Mouse (Mus musculus) C2C12 (cell line): ENCODE data around the gene Aasdhppt. TPM values are rescaled to one million over a fixed set of nuclear protein-coding genes. Genes with fewer than 3 reads are reported as not detected.

ENCODE experiments used
- H3K27me3 ChIP-seq: one replicate; pipeline ENCODE4 v1.6.1; 2011; ENCODE audit not compliant: control insufficient read depth, insufficient read depth, insufficient read length
- H3K36me3 ChIP-seq: one replicate; pipeline ENCODE4 v1.6.1; 2011; ENCODE audit not compliant: control insufficient read depth, insufficient read depth
- H3K4me3 ChIP-seq: one replicate; pipeline ENCODE4 v1.5.1; 2011; ENCODE audit warnings: mild to moderate bottlenecking, control low read depth; ENCODE audit not compliant: poor library complexity, insufficient read depth, severe bottlenecking
- H3K79me2 ChIP-seq: one replicate; pipeline ENCODE4 v1.6.1; 2011; ENCODE audit not compliant: control insufficient read depth, insufficient read depth
- H3K79me3 ChIP-seq: one replicate; pipeline ENCODE4 v1.6.1; 2011; ENCODE audit warnings: low read depth, control low read depth
- H3ac ChIP-seq: one replicate; pipeline ENCODE3; 2011; ENCODE audit warnings: low read depth; ENCODE audit not compliant: control insufficient read depth, insufficient read length
- CEBPB ChIP-seq: IDR thresholded peaks from one replicate; pipeline ENCODE4 v1.6.1; 2011; ENCODE audit warnings: low read depth, mild to moderate bottlenecking, control low read depth, moderate library complexity
- CTCF ChIP-seq: IDR thresholded peaks from one replicate; pipeline ENCODE4 v1.5.1; 2011; ENCODE audit not compliant: control insufficient read depth, insufficient read depth, insufficient read length
- FOSL1 ChIP-seq: IDR thresholded peaks from one replicate; pipeline ENCODE4 v1.8.0; 2011; ENCODE audit warnings: mild to moderate bottlenecking, low read length; ENCODE audit not compliant: poor library complexity, insufficient read depth, severe bottlenecking
- MAX ChIP-seq: IDR thresholded peaks from one replicate; pipeline ENCODE4 v1.6.1; 2011; ENCODE audit warnings: mild to moderate bottlenecking, control low read depth
- MYOD1 ChIP-seq: IDR thresholded peaks from one replicate; pipeline ENCODE4 v1.6.1; 2011; ENCODE audit warnings: low read depth; ENCODE audit not compliant: control insufficient read depth, insufficient read length
- MYOG ChIP-seq: IDR thresholded peaks from one replicate; pipeline ENCODE4 v1.6.1; 2011; ENCODE audit not compliant: control insufficient read depth, insufficient read length; ENCODE audit errors: extremely low read depth
- USF1 ChIP-seq: IDR thresholded peaks from one replicate; pipeline ENCODE4 v1.6.1; 2011; ENCODE audit warnings: low read depth, mild to moderate bottlenecking, control low read depth, moderate library complexity
- microRNA-seq: library from miRNA; unstranded; fragments of <30 nt; microRNA quantifications from one replicate; pipeline ENCODE4, GENCODE M21; 2019; ENCODE audit warnings: borderline microRNAs expressed
- polyA plus RNA-seq: library from polyadenylated mRNA; unstranded; fragments of >200 nt; fragmentation: generic; extraction: Trizol; gene quantifications from one replicate; pipeline ENCODE4 v1.2.1, GENCODE M21; 2012; ENCODE audit warnings: missing spikeins

Aasdhppt gene
- polyA plus RNA-seq, 1 experiment = 7.9 TPM

GRCm38 (mm10) chr9:4266881-4267280, 42.4 kb downstream of the Aasdhppt start:
- Histone ChIP-seq H3K36me3 (no peaks in the 10 kb centered on the region), H3ac (no peak overlapping the region), H3K79me3 (no peaks in the 10 kb centered on the region), H3K27me3 (no peaks in the 10 kb centered on the region), H3K4me3 (no peak overlapping the region), H3K79me2 (no peaks in the 10 kb centered on the region)
- no peak for TF ChIP-seq FOSL1
- TF ChIP-seq MYOG = no peak
- TF ChIP-seq MAX = no peak
- no peak for TF ChIP-seq USF1
- TF ChIP-seq CEBPB = no peak
- no peak for TF ChIP-seq CTCF
- TF ChIP-seq MYOD1 = no peak

- Histone ChIP-seq H3K4me3 (no peak overlapping the region), H3K79me2 (no peaks in the 10 kb centered on the region), H3ac (no peak overlapping the region), H3K27me3 (no peaks in the 10 kb centered on the region), H3K36me3 (no peaks in the 10 kb centered on the region), H3K79me3 (no peaks in the 10 kb centered on the region)
- no peak for TF ChIP-seq CTCF
- TF ChIP-seq MAX = no peak
- TF ChIP-seq USF1 = no peak
- TF ChIP-seq CEBPB = no peak
- TF ChIP-seq FOSL1 = no peak
- no peak for TF ChIP-seq MYOG
- TF ChIP-seq MYOD1 = no peak
These were observed 48.6 kb downstream of the Aasdhppt start for GRCm38 (mm10) chr9:4260746-4261090.

GRCm38 (mm10) chr9:4259841-4260745, 49.2 kb downstream of the Aasdhppt start:
- H3K36me3 ChIP-seq = no peaks in the 10 kb centered on the region
- no peak overlapping the region for H3K4me3 ChIP-seq
- H3K79me3 ChIP-seq = no peaks in the 10 kb centered on the region
- no peaks in the 10 kb centered on the region for H3K79me2 ChIP-seq
- TF ChIP-seq FOSL1 = no peak
- no peak for TF ChIP-seq USF1
- no peak for TF ChIP-seq MYOD1
- TF ChIP-seq CEBPB = no peak
- TF ChIP-seq MAX = no peak
- TF ChIP-seq MYOG = no peak
- no peak for TF ChIP-seq CTCF
- no peak overlapping the region for H3ac ChIP-seq
- H3K27me3 ChIP-seq = no peaks in the 10 kb centered on the region

GRCm38 (mm10) chr9:4259074-4259473, 50.2 kb downstream of the Aasdhppt start:
- Histone ChIP-seq H3ac (no peak overlapping the region), H3K36me3 (no peaks in the 10 kb centered on the region), H3K4me3 (no peak overlapping the region), H3K27me3 (no peaks in the 10 kb centered on the region), H3K79me2 (no peaks in the 10 kb centered on the region), H3K79me3 (no peaks in the 10 kb centered on the region)
- no peak for TF ChIP-seq MAX
- no peak for TF ChIP-seq FOSL1
- TF ChIP-seq MYOG = no peak
- TF ChIP-seq CEBPB = no peak
- no peak for TF ChIP-seq USF1
- TF ChIP-seq CTCF = no peak
- TF ChIP-seq MYOD1 = no peak

Small RNA genes lying within 50 kb of the gene (microRNA-seq; reads per million reads assigned to microRNA genes)
- not detected for gene Gm22195

Other genes with a start within 250 kb of the Aasdhppt start
- 0.76 TPM for gene Kbtbd3, start 362 bp upstream of the Aasdhppt start, polyA plus RNA-seq
- 12.5 TPM for gene Msantd4, start 67.1 kb upstream of the Aasdhppt start, polyA plus RNA-seq